Mouse (Mus musculus): Measurements from ENCODE around the gene Serinc1. TPM values are rescaled to one million over a fixed set of nuclear protein-coding genes. Genes with fewer than 3 reads are reported as not detected.
A peak's percentile ranks its signal among the peaks of the same experiment; 100 is the strongest.

The Serinc1 gene
- polyA plus RNA-seq, 1 experiment from 2014 or later = 268 TPM

DNA sequence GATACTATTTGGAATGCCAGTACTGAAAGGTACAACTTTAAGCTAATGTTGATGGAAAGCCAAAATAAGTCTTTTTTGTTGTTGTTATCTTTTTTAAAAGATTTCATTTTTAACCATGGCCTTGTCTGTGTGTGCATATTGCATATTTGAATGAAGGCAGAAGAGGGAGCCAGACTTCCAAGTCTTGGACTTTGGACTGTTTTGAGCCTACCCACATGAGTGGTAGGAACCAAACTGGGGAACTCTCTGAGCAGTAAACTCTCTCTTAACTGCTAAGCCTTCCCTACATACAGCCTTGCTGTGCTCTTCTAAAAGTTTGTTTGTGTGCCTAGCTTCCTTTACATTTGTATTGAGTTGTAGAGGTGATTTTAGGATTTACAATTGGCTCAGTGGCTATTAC lies 43.7 kb downstream of the Serinc1 start:
- Histone ChIP-seq H3K9me3 (ENCODE audit: control insufficient read depth, low read length) (no peaks in the 10 kb centered on the region), H3K27me3 (ENCODE audit: control insufficient read depth, insufficient read depth, low read length) (no peaks in the 10 kb centered on the region), H3K36me3 (ENCODE audit: control insufficient read depth, insufficient read depth, low read length) (no peaks in the 10 kb centered on the region), H3K9ac (ENCODE audit: low read length) (no peak overlapping the region), H3K4me3 (ENCODE audit: low read depth, low read length) (no peak overlapping the region), H3K4me1 (ENCODE audit: control insufficient read depth, insufficient read depth, low read length) (peaks cover 5% of the 10 kb centered on the region; the same call in 1 of the 2 replicates), H3K4me2 (ENCODE audit: low read depth) (peak overlapping the region; percentile 50), H3K27ac (ENCODE audit: low read depth, low read length) (no peak overlapping the region)
- no peak for DNase-seq (ENCODE audit: low spot score)
- no peak for ATAC-seq (ENCODE audit: insufficient read depth, low FRiP score, low TSS enrichment)

DNA sequence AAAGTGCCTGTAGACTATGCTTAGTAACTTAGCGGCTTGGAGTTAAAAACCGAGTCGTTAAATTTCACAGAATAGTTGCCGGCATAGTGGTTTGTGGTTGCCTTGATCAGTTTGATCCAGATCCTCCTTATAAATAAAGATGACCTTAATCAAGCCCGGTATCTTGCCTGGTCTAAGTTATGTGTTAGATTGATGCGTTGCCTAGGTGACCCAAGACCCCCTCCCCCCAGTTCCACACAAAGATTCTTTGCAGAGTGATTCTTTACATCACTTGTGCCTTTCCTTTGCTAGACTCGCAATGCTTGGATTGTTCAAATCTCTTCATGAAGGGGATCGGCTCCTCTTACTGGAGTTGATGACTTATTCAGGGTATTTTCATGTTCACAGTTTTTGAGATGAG lies 45.1 kb downstream of the Serinc1 start:
- H3K4me1 ChIP-seq (ENCODE audit: control insufficient read depth, insufficient read depth, low read length) = peaks cover 5% of the 10 kb centered on the region; the same call in 1 of the 2 replicates
- peak overlapping the region; percentile 99 for H3K9ac ChIP-seq (ENCODE audit: low read length)
- no peaks in the 10 kb centered on the region for H3K36me3 ChIP-seq (ENCODE audit: control insufficient read depth, insufficient read depth, low read length)
- WGBS = 3% methylated on average over 8 of the region's 8 CpGs
- H3K27ac ChIP-seq (ENCODE audit: low read depth, low read length) = peak overlapping the region; percentile 98
- H3K4me2 ChIP-seq (ENCODE audit: low read depth) = peak overlapping the region; percentile 50
- H3K9me3 ChIP-seq (ENCODE audit: control insufficient read depth, low read length) = no peaks in the 10 kb centered on the region
- peak; percentile 54 for ATAC-seq (ENCODE audit: insufficient read depth, low FRiP score, low TSS enrichment)
- DNase-seq (ENCODE audit: low spot score) = peak; percentile 66
- peak overlapping the region; percentile 92 for H3K4me3 ChIP-seq (ENCODE audit: low read depth, low read length)
- no peaks in the 10 kb centered on the region for H3K27me3 ChIP-seq (ENCODE audit: control insufficient read depth, insufficient read depth, low read length)

DNA sequence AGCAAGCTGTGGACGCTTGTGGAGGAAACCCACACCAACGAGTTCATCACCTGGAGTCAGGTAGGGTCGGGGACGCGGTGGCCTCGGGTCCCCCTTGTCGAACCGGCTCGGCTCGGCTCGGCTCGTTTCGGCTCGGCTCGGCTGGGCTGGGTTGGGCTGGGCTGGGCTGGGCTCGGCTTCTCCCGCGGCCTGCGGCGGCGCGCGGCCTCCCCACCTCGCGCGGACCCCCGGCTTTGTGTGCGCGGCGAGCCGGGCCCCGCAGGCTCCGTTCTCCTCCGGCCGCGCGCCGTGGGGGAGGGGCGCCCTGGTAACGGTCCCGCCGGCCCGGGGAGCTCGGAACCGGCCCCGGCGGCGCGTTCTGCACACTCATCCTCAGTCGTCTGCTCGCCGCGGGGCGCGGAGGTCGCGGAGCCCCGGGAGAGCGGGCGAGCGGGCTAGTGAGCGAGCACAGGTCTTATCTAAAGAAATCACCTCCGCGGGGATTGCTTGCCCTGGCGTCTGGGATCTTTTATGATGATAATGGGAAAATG lies 45.7 kb downstream of the Serinc1 start:
- H3K4me1 ChIP-seq (ENCODE audit: control insufficient read depth, insufficient read depth, low read length) = peaks cover 5% of the 10 kb centered on the region; the same call in 1 of the 2 replicates
- WGBS = under 1% methylated on average over 65 of the region's 65 CpGs
- ATAC-seq (ENCODE audit: insufficient read depth, low FRiP score, low TSS enrichment) (peak; percentile 70), DNase-seq (ENCODE audit: low spot score) (no peak)
- no peaks in the 10 kb centered on the region for H3K27me3 ChIP-seq (ENCODE audit: control insufficient read depth, insufficient read depth, low read length)
- H3K4me2 ChIP-seq (ENCODE audit: low read depth) = peak overlapping the region; percentile 50
- H3K36me3 ChIP-seq (ENCODE audit: control insufficient read depth, insufficient read depth, low read length) = no peaks in the 10 kb centered on the region
- H3K4me3 ChIP-seq (ENCODE audit: low read depth, low read length) = peak overlapping the region; percentile 92
- peak overlapping the region; percentile 99 for H3K9ac ChIP-seq (ENCODE audit: low read length)
- H3K9me3 ChIP-seq (ENCODE audit: control insufficient read depth, low read length) = no peaks in the 10 kb centered on the region
- peak overlapping the region; percentile 98 for H3K27ac ChIP-seq (ENCODE audit: low read depth, low read length)

DNA sequence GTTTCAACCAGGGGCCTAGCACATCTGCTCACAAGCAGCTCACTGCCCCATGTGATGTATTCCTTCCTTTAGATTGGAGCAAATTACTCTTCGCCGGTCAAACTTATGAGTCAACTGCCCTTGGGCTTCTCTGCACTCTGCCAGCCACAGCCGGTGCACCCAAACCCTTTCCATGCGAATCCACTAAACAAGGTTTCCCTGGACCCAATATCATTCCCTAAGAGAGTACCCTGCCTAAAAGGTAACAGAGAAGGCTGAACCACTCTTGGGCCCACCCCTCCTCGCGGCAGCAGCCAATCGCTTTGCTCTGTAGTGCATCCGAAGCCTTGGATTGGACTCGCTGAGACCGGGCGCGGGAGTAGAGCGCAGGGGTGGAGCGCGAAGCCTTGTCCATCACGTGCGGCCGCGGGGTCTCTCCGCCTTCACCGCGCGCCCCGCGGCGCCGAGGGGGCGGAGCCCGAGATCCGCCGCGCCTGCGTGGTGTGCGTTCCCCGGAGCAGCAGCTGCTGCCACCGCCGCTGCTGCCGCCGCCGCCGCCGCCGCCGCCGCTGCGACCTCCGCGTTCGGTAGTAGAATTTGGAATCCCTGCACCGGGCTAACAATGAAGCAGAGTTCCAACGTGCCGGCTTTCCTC lies 46.3 kb downstream of the Serinc1 start, which contains the start of gene Hsf2:
Gene Hsf2 (plus strand): TSS at position 478 of the 634 bp plus-strand sequence.
- Histone ChIP-seq H3K4me2 (ENCODE audit: low read depth) (peak within 1 kb of the TSS; percentile 50), H3K27ac (ENCODE audit: low read depth, low read length) (peak within 1 kb of the TSS; percentile 98), H3K4me1 (ENCODE audit: control insufficient read depth, insufficient read depth, low read length) (peaks cover 5% of the 10 kb centered on the region; the same call in 1 of the 2 replicates), H3K9me3 (ENCODE audit: control insufficient read depth, low read length) (no peaks in the 10 kb centered on the region), H3K27me3 (ENCODE audit: control insufficient read depth, insufficient read depth, low read length) (no peaks in the 10 kb centered on the region), H3K36me3 (ENCODE audit: control insufficient read depth, insufficient read depth, low read length) (no peaks in the 10 kb centered on the region), H3K4me3 (ENCODE audit: low read depth, low read length) (peak within 1 kb of the TSS; percentile 92), H3K9ac (ENCODE audit: low read length) (peak within 1 kb of the TSS; percentile 99)
- ATAC-seq (ENCODE audit: insufficient read depth, low FRiP score, low TSS enrichment) (peak; percentile 99), DNase-seq (ENCODE audit: low spot score) (peak; percentile 99)
- WGBS = 2% methylated on average over 35 of the region's 52 CpGs

DNA sequence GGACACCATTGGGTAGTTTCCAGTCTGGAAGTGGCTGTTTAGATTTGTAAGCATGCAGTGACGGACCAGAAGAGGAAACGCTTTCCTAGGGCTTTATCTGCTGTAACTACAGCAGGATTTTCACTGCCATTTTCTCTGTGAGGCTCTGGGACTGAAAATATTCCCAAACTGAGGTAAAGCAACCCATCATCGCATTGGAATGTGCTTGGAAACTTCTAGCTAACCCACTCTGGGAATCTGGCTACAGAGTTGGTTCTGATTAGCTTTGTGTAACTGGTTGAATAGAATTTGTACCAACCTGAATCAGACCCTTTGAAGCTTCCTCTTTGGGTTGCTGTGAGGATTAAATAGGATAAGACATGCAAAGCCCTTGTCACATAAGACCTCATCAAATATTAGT lies 47.6 kb downstream of the Serinc1 start:
- no peaks in the 10 kb centered on the region for H3K9me3 ChIP-seq (ENCODE audit: control insufficient read depth, low read length)
- peaks cover 5% of the 10 kb centered on the region; the same call in 1 of the 2 replicates for H3K4me1 ChIP-seq (ENCODE audit: control insufficient read depth, insufficient read depth, low read length)
- no peaks in the 10 kb centered on the region for H3K27me3 ChIP-seq (ENCODE audit: control insufficient read depth, insufficient read depth, low read length)
- no peak for ATAC-seq (ENCODE audit: insufficient read depth, low FRiP score, low TSS enrichment)
- no peak overlapping the region for H3K27ac ChIP-seq (ENCODE audit: low read depth, low read length)
- no peak overlapping the region for H3K4me2 ChIP-seq (ENCODE audit: low read depth)
- WGBS = 93% methylated on average over 3 of the region's 3 CpGs
- no peak for DNase-seq (ENCODE audit: low spot score)
- no peak overlapping the region for H3K9ac ChIP-seq (ENCODE audit: low read length)
- H3K36me3 ChIP-seq (ENCODE audit: control insufficient read depth, insufficient read depth, low read length) = no peaks in the 10 kb centered on the region
- H3K4me3 ChIP-seq (ENCODE audit: low read depth, low read length) = no peak overlapping the region

DNA sequence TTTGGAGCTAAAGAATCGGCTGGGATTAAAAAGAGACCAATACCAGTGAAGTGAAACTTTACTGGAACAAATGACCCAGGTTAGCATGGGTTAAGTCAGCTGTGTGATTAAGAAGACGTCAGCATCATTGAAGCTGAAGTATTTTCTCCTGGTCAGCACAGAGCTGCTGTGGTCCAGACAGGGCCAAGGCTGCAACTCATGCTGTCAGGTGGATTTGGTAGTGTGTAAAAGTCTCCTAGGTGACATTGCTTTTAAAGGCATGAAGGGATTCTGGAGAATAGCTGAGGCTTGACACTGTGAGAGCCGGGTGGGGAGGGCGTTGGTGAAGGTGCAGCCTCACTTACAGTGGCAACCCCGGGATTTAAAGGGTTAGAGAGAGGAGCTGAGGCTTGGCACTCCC lies 50.6 kb downstream of the Serinc1 start:
- Histone ChIP-seq H3K4me3 (ENCODE audit: low read depth, low read length) (no peak overlapping the region), H3K27me3 (ENCODE audit: control insufficient read depth, insufficient read depth, low read length) (no peaks in the 10 kb centered on the region), H3K9ac (ENCODE audit: low read length) (no peak overlapping the region), H3K36me3 (ENCODE audit: control insufficient read depth, insufficient read depth, low read length) (no peaks in the 10 kb centered on the region), H3K9me3 (ENCODE audit: control insufficient read depth, low read length) (no peaks in the 10 kb centered on the region), H3K4me1 (ENCODE audit: control insufficient read depth, insufficient read depth, low read length) (no peaks in the 10 kb centered on the region), H3K4me2 (ENCODE audit: low read depth) (no peak overlapping the region), H3K27ac (ENCODE audit: low read depth, low read length) (no peak overlapping the region)
- DNase-seq (ENCODE audit: low spot score) (no peak), ATAC-seq (ENCODE audit: insufficient read depth, low FRiP score, low TSS enrichment) (no peak)
- 40% methylated on average over 5 of the region's 5 CpGs for WGBS

DNA sequence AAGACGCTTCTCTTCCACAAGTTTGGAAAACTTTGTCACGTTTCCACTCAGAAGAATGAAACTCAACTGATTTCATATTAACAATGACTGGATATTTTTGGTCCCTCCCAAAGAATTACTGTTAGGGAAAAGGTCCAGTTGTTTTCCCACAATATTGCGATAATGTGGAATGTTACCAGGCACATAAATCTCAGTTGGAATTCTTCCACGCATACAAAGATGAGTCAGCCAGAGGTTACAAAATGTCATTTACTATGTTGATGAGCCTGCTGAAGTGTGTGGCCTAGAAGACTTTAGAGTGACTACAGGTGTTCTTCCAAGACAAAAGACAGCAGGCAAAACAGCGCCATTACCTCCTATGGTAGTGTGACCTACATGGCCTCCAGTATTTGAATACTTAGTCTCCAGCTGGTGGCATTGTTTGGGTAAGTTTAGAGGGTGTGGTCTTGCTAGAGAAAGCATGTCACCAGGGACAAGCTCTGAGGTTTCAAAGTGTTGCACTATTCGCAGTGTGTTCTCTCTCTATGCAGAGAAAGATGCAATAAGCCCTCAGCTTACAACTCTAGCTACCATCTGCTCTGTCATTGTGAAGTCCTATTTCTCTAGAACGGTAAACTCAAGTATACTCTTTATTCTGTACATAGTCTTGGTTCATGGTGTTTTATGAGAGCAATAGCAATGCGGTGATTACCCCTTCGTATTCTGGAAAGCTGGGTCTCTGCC lies 55.0 kb downstream of the Serinc1 start:
- H3K27me3 ChIP-seq (ENCODE audit: control insufficient read depth, insufficient read depth, low read length) = no peaks in the 10 kb centered on the region
- WGBS = 73% methylated on average over 9 of the region's 9 CpGs
- no peaks in the 10 kb centered on the region for H3K36me3 ChIP-seq (ENCODE audit: control insufficient read depth, insufficient read depth, low read length)
- ATAC-seq (ENCODE audit: insufficient read depth, low FRiP score, low TSS enrichment) (no peak), DNase-seq (ENCODE audit: low spot score) (no peak)
- no peak overlapping the region for H3K4me2 ChIP-seq (ENCODE audit: low read depth)
- H3K4me1 ChIP-seq (ENCODE audit: control insufficient read depth, insufficient read depth, low read length) = no peaks in the 10 kb centered on the region
- H3K27ac ChIP-seq (ENCODE audit: low read depth, low read length) = no peak overlapping the region
- H3K9me3 ChIP-seq (ENCODE audit: control insufficient read depth, low read length) = no peaks in the 10 kb centered on the region
- H3K4me3 ChIP-seq (ENCODE audit: low read depth, low read length) = no peak overlapping the region
- no peak overlapping the region for H3K9ac ChIP-seq (ENCODE audit: low read length)

Measured in neural tube, embryonic 11.5 days (tissue).